Mouse (Mus musculus): Measurements from ENCODE around the gene Ctsw. TPM values are rescaled to one million over a fixed set of nuclear protein-coding genes. Genes with fewer than 3 reads are reported as not detected.

Ctsw gene
- polyA plus RNA-seq, 1 experiment from 2014 or later, result 3.9 TPM

GRCm38 (mm10) chr19:5457746-5458442 is 10.4 kb downstream of the Ctsw start, which contains the start of gene Ccdc85b:
TSS of gene Ccdc85b (minus strand) at chr19:5457894.
- peaks cover 43% of the 10 kb centered on the region for H3K4me1 ChIP-seq
- WGBS, result 16% methylated on average over 14 of the region's 14 CpGs

GRCm38 (mm10) chr19:5456922-5457745 is 11.2 kb downstream of the Ctsw start:
- H3K4me3 ChIP-seq, result peak overlapping the region; percentile 72
- H3K9ac ChIP-seq (replicated peaks), result peak overlapping the region; percentile 83
- H3K9me3 ChIP-seq, result no peaks in the 10 kb centered on the region
- peaks cover 15% of the 10 kb centered on the region for H3K27me3 ChIP-seq
- peaks cover 10% of the 10 kb centered on the region; the same call in 1 of the 2 replicates for H3K36me3 ChIP-seq
- H3K4me1 ChIP-seq, result peaks cover 43% of the 10 kb centered on the region
- under 1% methylated on average over 70 of the region's 70 CpGs for WGBS
- peak overlapping the region; percentile 98 for H3K4me2 ChIP-seq (replicated peaks)
- peak; percentile 93 for ATAC-seq (ENCODE audit: low FRiP score, low read depth)
- H3K27ac ChIP-seq (replicated peaks), result peak overlapping the region; percentile 87

More at GRCm38 (mm10) chr19:5457746-5458442, 10.4 kb downstream of the Ctsw start, which contains the start of gene Ccdc85b:
- peak within 1 kb of the TSS; percentile 72 for H3K4me3 ChIP-seq
- H3K9me3 ChIP-seq, result no peaks in the 10 kb centered on the region
- H3K27me3 ChIP-seq, result peaks cover 15% of the 10 kb centered on the region
- peaks cover 16% of the 10 kb centered on the region for H3K36me3 ChIP-seq
- H3K27ac ChIP-seq (replicated peaks), result peak within 1 kb of the TSS; percentile 87
- ATAC-seq (ENCODE audit: low FRiP score, low read depth), result no peak
- H3K9ac ChIP-seq (replicated peaks), result peak within 1 kb of the TSS; percentile 83
- H3K4me2 ChIP-seq (replicated peaks), result peak within 1 kb of the TSS; percentile 98

- peak overlapping the region; percentile 83 for H3K9ac ChIP-seq (replicated peaks)
- peak overlapping the region; percentile 87 for H3K27ac ChIP-seq (replicated peaks)
- peak overlapping the region; percentile 72 for H3K4me3 ChIP-seq
- H3K4me1 ChIP-seq, result peaks cover 38% of the 10 kb centered on the region
- H3K36me3 ChIP-seq, result peaks cover 10% of the 10 kb centered on the region; the same call in 1 of the 2 replicates
- peaks cover 21% of the 10 kb centered on the region for H3K27me3 ChIP-seq
- no peak for ATAC-seq (ENCODE audit: low FRiP score, low read depth)
- H3K9me3 ChIP-seq, result no peaks in the 10 kb centered on the region
- WGBS, result 3% methylated on average over 26 of the region's 26 CpGs
- H3K4me2 ChIP-seq (replicated peaks), result peak overlapping the region; percentile 98
Observed at GRCm38 (mm10) chr19:5456241-5456921, 11.9 kb downstream of the Ctsw start.

- H3K9me3 ChIP-seq, result no peaks in the 10 kb centered on the region
- H3K27ac ChIP-seq (replicated peaks), result no peak overlapping the region
- peak overlapping the region; percentile 83; the same call in 1 of the 2 replicates for H3K9ac ChIP-seq (replicated peaks)
- H3K36me3 ChIP-seq, result peaks cover 10% of the 10 kb centered on the region; the same call in 1 of the 2 replicates
- peak overlapping the region; percentile 98 for H3K4me2 ChIP-seq (replicated peaks)
- H3K27me3 ChIP-seq, result peaks cover 29% of the 10 kb centered on the region
- WGBS, result 61% methylated on average over 8 of the region's 8 CpGs
- H3K4me1 ChIP-seq, result peaks cover 32% of the 10 kb centered on the region
- ATAC-seq (ENCODE audit: low FRiP score, low read depth), result no peak
- peak overlapping the region; percentile 72 for H3K4me3 ChIP-seq
Observed at GRCm38 (mm10) chr19:5455568-5455967, 12.7 kb downstream of the Ctsw start.

GRCm38 (mm10) chr19:5455037-5455436 is 13.3 kb downstream of the Ctsw start:
- no peak overlapping the region for H3K4me3 ChIP-seq
- WGBS, result 87% methylated on average over 12 of the region's 12 CpGs
- ATAC-seq (ENCODE audit: low FRiP score, low read depth), result no peak

GRCm38 (mm10) chr19:5451766-5452165 is 16.5 kb downstream of the Ctsw start:
- Histone ChIP-seq H3K4me2 (replicated peaks) (no peak overlapping the region), H3K9me3 (no peaks in the 10 kb centered on the region), H3K4me3 (no peak overlapping the region), H3K27ac (replicated peaks) (no peak overlapping the region), H3K36me3 (peaks cover 10% of the 10 kb centered on the region; the same call in 1 of the 2 replicates), H3K27me3 (peaks cover 52% of the 10 kb centered on the region), H3K9ac (replicated peaks) (no peak overlapping the region), H3K4me1 (peaks cover 33% of the 10 kb centered on the region)
- no peak for ATAC-seq (ENCODE audit: low FRiP score, low read depth)
- WGBS, result 79% methylated on average over 6 of the region's 6 CpGs

More at GRCm38 (mm10) chr19:5455037-5455436, 13.3 kb downstream of the Ctsw start:
- H3K9me3 ChIP-seq, result no peaks in the 10 kb centered on the region
- peaks cover 31% of the 10 kb centered on the region for H3K4me1 ChIP-seq
- peaks cover 34% of the 10 kb centered on the region for H3K27me3 ChIP-seq
- H3K36me3 ChIP-seq, result peaks cover 10% of the 10 kb centered on the region; the same call in 1 of the 2 replicates
- no peak overlapping the region for H3K9ac ChIP-seq (replicated peaks)
- H3K27ac ChIP-seq (replicated peaks), result no peak overlapping the region
- H3K4me2 ChIP-seq (replicated peaks), result peak overlapping the region; percentile 98

- Histone ChIP-seq H3K4me2 (replicated peaks) (no peak overlapping the region), H3K36me3 (peaks cover 10% of the 10 kb centered on the region; the same call in 1 of the 2 replicates), H3K9me3 (no peaks in the 10 kb centered on the region), H3K4me3 (no peak overlapping the region), H3K4me1 (peaks cover 15% of the 10 kb centered on the region), H3K9ac (replicated peaks) (no peak overlapping the region), H3K27me3 (peaks cover 73% of the 10 kb centered on the region), H3K27ac (replicated peaks) (no peak overlapping the region)
- WGBS, result 86% methylated on average over 3 of the region's 3 CpGs
- ATAC-seq (ENCODE audit: low FRiP score, low read depth), result no peak
Observed at GRCm38 (mm10) chr19:5449673-5450072, 18.6 kb downstream of the Ctsw start.

- H3K36me3 ChIP-seq, result 0 out of 2 replicates have a peak, but pooled peaks cover under 1% of the 10 kb centered on the region
- H3K27me3 ChIP-seq, result peaks cover 84% of the 10 kb centered on the region
- H3K4me2 ChIP-seq (replicated peaks), result peak overlapping the region; percentile 97
- H3K9me3 ChIP-seq, result no peaks in the 10 kb centered on the region
- 11% methylated on average over 36 of the region's 36 CpGs for WGBS
- no peak overlapping the region for H3K27ac ChIP-seq (replicated peaks)
- peak overlapping the region; percentile 49 for H3K4me3 ChIP-seq
- peaks cover 15% of the 10 kb centered on the region for H3K4me1 ChIP-seq
- H3K9ac ChIP-seq (replicated peaks), result peak overlapping the region; percentile 59; the same call in 1 of the 2 replicates
- no peak for ATAC-seq (ENCODE audit: low FRiP score, low read depth)
Observed at GRCm38 (mm10) chr19:5448354-5449150, 19.8 kb downstream of the Ctsw start.

GRCm38 (mm10) chr19:5447515-5448353 is 20.6 kb downstream of the Ctsw start, which contains the start of gene Fosl1:
TSS of gene Fosl1 (plus strand) at chr19:5447547.
- Histone ChIP-seq H3K27ac (replicated peaks) (no peak within 1 kb of the TSS), H3K9ac (replicated peaks) (peak within 1 kb of the TSS; percentile 59), H3K4me1 (peaks cover 15% of the 10 kb centered on the region), H3K9me3 (no peaks in the 10 kb centered on the region), H3K27me3 (peaks cover 84% of the 10 kb centered on the region), H3K4me3 (peak within 1 kb of the TSS; percentile 49), H3K36me3 (no peaks in the 10 kb centered on the region), H3K4me2 (replicated peaks) (peak within 1 kb of the TSS; percentile 97)
- peak; percentile 49; the same call in 1 of the 2 replicates for ATAC-seq (ENCODE audit: low FRiP score, low read depth)
- 1% methylated on average over 70 of the region's 70 CpGs for WGBS

- Histone ChIP-seq H3K27me3 (peaks cover 72% of the 10 kb centered on the region), H3K9ac (replicated peaks) (no peak overlapping the region), H3K4me2 (replicated peaks) (no peak overlapping the region), H3K4me1 (peaks cover 15% of the 10 kb centered on the region), H3K9me3 (no peaks in the 10 kb centered on the region), H3K27ac (replicated peaks) (no peak overlapping the region), H3K36me3 (no peaks in the 10 kb centered on the region), H3K4me3 (no peak overlapping the region)
- no peak for ATAC-seq (ENCODE audit: low FRiP score, low read depth)
- WGBS, result 90% methylated on average over 5 of the region's 5 CpGs
Observed at GRCm38 (mm10) chr19:5445747-5446146, 22.6 kb downstream of the Ctsw start.

Measured in midbrain, embryonic 12.5 days (tissue).